Comparison of ENCODE assay signal across 22 mouse cellular contexts in the genomic region with DNA sequence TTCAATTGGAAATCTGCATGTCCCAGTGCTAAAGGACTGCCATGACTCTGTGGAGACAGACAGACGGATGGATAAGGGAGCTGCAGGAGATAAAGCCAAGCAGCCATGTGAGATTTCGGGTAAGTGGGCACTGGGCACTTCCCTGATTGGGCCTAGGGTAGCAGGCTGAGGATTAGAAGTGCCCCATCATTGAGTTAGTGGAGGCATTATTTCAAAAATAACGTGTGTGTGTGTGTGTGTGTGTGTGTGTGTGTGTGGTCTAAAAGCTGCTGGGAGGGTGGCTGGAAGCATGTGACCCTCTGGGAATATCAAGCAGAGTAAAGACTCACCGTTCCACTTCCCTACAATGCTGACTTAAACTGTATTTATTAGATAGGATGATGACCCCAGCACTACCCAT.
DNase-seq lines count a peak whose midpoint lies in the region; ATAC-seq and TF ChIP-seq lines count a peak whose summit lies in the region.
"Had no signal": no experiment of that assay in that cellular context is flagged by ENCODE, and none has a peak within 500 bp of the region (broad histone marks: within the 10 kb centered on the region; RNA-seq: fewer than 3 reads in every experiment).

No protein-coding gene starts in this region.

- no peak for TF ChIP-seq POLR2A in testis, adult 2 months (IDR thresholded peaks at IDR 0.05; ENCODE audit: control insufficient read depth, low read depth, low read length)

- H3K36me3 ChIP-seq in heart, embryonic 10.5 days: no peaks in the 10 kb centered on the region
- H3K36me3 ChIP-seq in midbrain, embryonic 11.5 days (ENCODE audit: control insufficient read depth, insufficient read depth, low read length): no peaks in the 10 kb centered on the region
- H3K36me3 ChIP-seq in midbrain, embryonic 15.5 days (replicated peaks): no peaks in the 10 kb centered on the region
- H3K36me3 ChIP-seq in testis, adult 2 months (ENCODE audit: control insufficient read depth, insufficient read depth, low read length): no peaks in the 10 kb centered on the region
- H3K36me3 ChIP-seq: G1E had no signal

- no peak overlapping the region for H3K4me3 ChIP-seq in heart, embryonic 10.5 days
- no peak overlapping the region for H3K4me3 ChIP-seq in layer of hippocampus, adult 2 months
- H3K4me3 ChIP-seq in midbrain, embryonic 11.5 days (ENCODE audit: low read depth, low read length): no peak overlapping the region
- no peak overlapping the region for H3K4me3 ChIP-seq in midbrain, embryonic 15.5 days
- peak overlapping the region; percentile 34 for H3K4me3 ChIP-seq in testis, adult 2 months (ENCODE audit: control insufficient read depth, low read depth, low read length)

- ATAC-seq in midbrain, embryonic 11.5 days (ENCODE audit: low FRiP score): no peak
- no peak for ATAC-seq in midbrain, embryonic 15.5 days (replicated peaks)
- ATAC-seq: activated CD4-positive, CD25-positive, alpha-beta regulatory T cell, adult 4 months; CD4-positive, CD25-positive, alpha-beta regulatory T cell, adult 4 months; Patski had no signal

- 63% methylated on average over 4 of the region's 4 CpGs for WGBS in heart, embryonic 10.5 days
- 80% methylated on average over 4 of the region's 4 CpGs for WGBS in midbrain, embryonic 11.5 days
- 65% methylated on average over 4 of the region's 4 CpGs for WGBS in midbrain, embryonic 15.5 days

- no peak overlapping the region for H3K9ac ChIP-seq in midbrain, embryonic 11.5 days (ENCODE audit: low read length)
- no peak overlapping the region for H3K9ac ChIP-seq in midbrain, embryonic 15.5 days

- no peak overlapping the region for H3K4me2 ChIP-seq in midbrain, embryonic 11.5 days
- H3K4me2 ChIP-seq in midbrain, embryonic 15.5 days: no peak overlapping the region

- no peaks in the 10 kb centered on the region for H3K9me3 ChIP-seq in heart, embryonic 10.5 days
- H3K9me3 ChIP-seq in midbrain, embryonic 11.5 days (ENCODE audit: control insufficient read depth, low read length): no peaks in the 10 kb centered on the region
- no peaks in the 10 kb centered on the region for H3K9me3 ChIP-seq in midbrain, embryonic 15.5 days

- no peaks in the 10 kb centered on the region for H3K27me3 ChIP-seq in heart, embryonic 10.5 days (ENCODE audit: insufficient read depth, poor library complexity, severe bottlenecking)
- H3K27me3 ChIP-seq in midbrain, embryonic 11.5 days (ENCODE audit: control insufficient read depth, insufficient read depth, low read length): no peaks in the 10 kb centered on the region
- no peaks in the 10 kb centered on the region for H3K27me3 ChIP-seq in midbrain, embryonic 15.5 days (replicated peaks)
- H3K27me3 ChIP-seq in testis, adult 2 months (ENCODE audit: control insufficient read depth, insufficient read depth, low read length): no peaks in the 10 kb centered on the region
- H3K27me3 ChIP-seq: CH12.LX, Patski had no signal

- H3K27ac ChIP-seq in heart, embryonic 10.5 days: no peak overlapping the region
- peak overlapping the region; percentile 73; the same call in 1 of the 2 replicates for H3K27ac ChIP-seq in layer of hippocampus, adult 2 months
- no peak overlapping the region for H3K27ac ChIP-seq in midbrain, embryonic 11.5 days (ENCODE audit: low read depth, low read length)
- H3K27ac ChIP-seq in midbrain, embryonic 15.5 days: no peak overlapping the region
- no peak overlapping the region for H3K27ac ChIP-seq in testis, adult 2 months (ENCODE audit: control insufficient read depth, insufficient read depth, low read depth, low read length)

- DNase-seq in heart, adult 11 months: peak; percentile 72
- no peak for DNase-seq in heart, embryonic 10.5 days (ENCODE audit: low spot score)
- no peak for DNase-seq in layer of hippocampus, adult 2 months (ENCODE audit: low spot score in 2 of 2)
- no peak for DNase-seq in layer of hippocampus, adult 18-20 months (ENCODE audit: low spot score in 2 of 2)
- peak; percentile 64 for DNase-seq in midbrain, embryonic 11.5 days (ENCODE audit: low spot score, missing footprints)
- DNase-seq in testis, postnatal 10 days (ENCODE audit: low spot score): no peak
- DNase-seq: adrenal gland, adult 2 months; adrenal gland, adult 8-10 months; adrenal gland, postnatal 10 days; adrenal gland, postnatal 14 days; adrenal gland, postnatal 25 days; adrenal gland, postnatal 36 days; B cell, adult 2 months; cerebellum, adult 11 months; cerebellum, adult 11-12 months had no signal

- no peak for TF ChIP-seq CTCF in layer of hippocampus, adult 2 months (conservative IDR thresholded peaks at IDR 0.05)
- TF ChIP-seq CTCF in testis, adult 2 months (IDR thresholded peaks at IDR 0.05; ENCODE audit: control insufficient read depth, insufficient read depth, insufficient replicate concordance, low read depth, low read length): no peak

- H3K4me1 ChIP-seq in heart, embryonic 10.5 days: no peaks in the 10 kb centered on the region
- peaks cover 5% of the 10 kb centered on the region for H3K4me1 ChIP-seq in midbrain, embryonic 11.5 days (ENCODE audit: control insufficient read depth, insufficient read depth, low read length)
- H3K4me1 ChIP-seq in midbrain, embryonic 15.5 days: peaks cover 16% of the 10 kb centered on the region
- no peaks in the 10 kb centered on the region for H3K4me1 ChIP-seq in testis, adult 2 months (ENCODE audit: control insufficient read depth, insufficient read depth, low read length)

Comparison
In these comparisons a context has a peak if more than half of its experiments do, and no peak if none do; other contexts are left out.
1. DNase-seq: peak in heart, adult 11 months (single experiment) and midbrain, embryonic 11.5 days (single experiment); none in heart, embryonic 10.5 days (single experiment), layer of hippocampus, adult 2 months (0 of 2), layer of hippocampus, adult 18-20 months (0 of 2) and testis, postnatal 10 days (single experiment).